Mouse (Mus musculus) intestine, postnatal 0 days (tissue): ENCODE results near the gene Scml4. TPM values are rescaled to one million over a fixed set of nuclear protein-coding genes. Genes with fewer than 3 reads are reported as not detected.

Experiments used
- ATAC-seq: fragments of 200-750 bp; cut with Nextera tagmentation; 2 replicates; pipeline ENCODE4 v1.8.0; 2017; ENCODE audit warnings: mild to moderate bottlenecking, moderate TSS enrichment, moderate library complexity
- H3K27ac ChIP-seq: fragments of 300-500 bp; sonication (generic); 2 replicates; pipeline ENCODE4 v1.5.1; 2014; ENCODE audit warnings: mild to moderate bottlenecking, low read depth, low read length, moderate library complexity
- H3K27me3 ChIP-seq: fragments of 300-500 bp; sonication (generic); replicated peaks from 2 replicates; pipeline ENCODE4 v1.6.1; 2014; ENCODE audit warnings: low read length, mixed read lengths; ENCODE audit not compliant: control insufficient read depth, insufficient read depth
- H3K36me3 ChIP-seq: fragments of 300-500 bp; sonication (generic); 2 replicates; pipeline ENCODE4 v1.6.1; 2014; ENCODE audit warnings: mild to moderate bottlenecking, moderate library complexity; ENCODE audit not compliant: control insufficient read depth, insufficient read depth
- H3K4me1 ChIP-seq: fragments of 300-500 bp; sonication (generic); replicated peaks from 2 replicates; pipeline ENCODE4 v1.6.1; 2014; ENCODE audit warnings: antibody characterized with exemption, low read length, mixed read lengths; ENCODE audit not compliant: control insufficient read depth, insufficient read depth
- H3K4me2 ChIP-seq: fragments of 300-500 bp; sonication (generic); replicated peaks from 2 replicates; pipeline ENCODE4 v1.6.1; 2014; ENCODE audit warnings: low read depth, mild to moderate bottlenecking, moderate library complexity
- H3K4me3 ChIP-seq: fragments of 300-500 bp; sonication (generic); 2 replicates; pipeline ENCODE4 v1.5.1; 2014; ENCODE audit warnings: low read depth, low read length
- H3K9ac ChIP-seq: fragments of 300-500 bp; sonication (generic); 2 replicates; pipeline ENCODE4 v1.6.1; 2014; ENCODE audit warnings: mild to moderate bottlenecking, low read depth, low read length
- H3K9me3 ChIP-seq: fragments of 300-500 bp; sonication (generic); 2 replicates; pipeline ENCODE4 v1.6.1; 2016; ENCODE audit warnings: mixed run types; ENCODE audit not compliant: control insufficient read depth
- CTCF ChIP-seq: sonication (generic); IDR thresholded peaks from 2 replicates; pipeline ENCODE4 v1.5.1; 2016; ENCODE audit warnings: low read depth, mild to moderate bottlenecking, control low read depth, antibody characterized with exemption, moderate library complexity
- WGBS: fragments of 180-500 bp; shearing (Covaris S2); extraction: QIAGEN DNeasy Blood & Tissue Kit; methylation state at CpG from one replicate; pipeline ENCODE4 v1.1.7; 2014; 5-methylcytosine and 5-hydroxymethylcytosine counted together
- polyA plus RNA-seq: library from polyadenylated mRNA; unstranded; fragments of >200 nt; fragmentation: Nextera tagmentation; extraction: Ambion mirVana; gene quantifications from 2 replicates; pipeline ENCODE4 v1.2.1, GENCODE M21; 2015

The Scml4 gene
- polyA plus RNA-seq, 1 experiment from 2014 or later: 13.0 TPM

DNA sequence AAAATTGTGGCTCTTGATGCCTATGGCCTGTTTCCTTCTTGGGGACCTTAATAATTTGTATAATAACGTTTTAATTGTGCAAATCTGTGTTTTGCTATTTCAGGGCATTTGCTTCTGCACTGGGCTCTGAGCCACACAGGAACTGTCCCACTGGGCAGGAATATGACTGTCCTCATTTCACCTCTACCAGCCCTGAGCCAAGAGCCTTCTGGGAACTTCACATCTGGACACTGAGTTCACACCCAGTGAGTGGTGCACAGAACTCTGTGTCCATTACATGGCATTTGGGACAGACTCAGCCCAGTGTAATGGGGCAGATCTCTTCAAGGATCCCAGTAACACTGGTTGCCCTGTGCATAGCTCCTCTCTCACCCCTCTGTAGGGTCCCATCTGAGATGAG lies 16.8 kb upstream of the Scml4 start:
- Histone ChIP-seq H3K9me3 (no peaks in the 10 kb centered on the region), H3K4me3 (no peak overlapping the region), H3K36me3 (no peaks in the 10 kb centered on the region), H3K4me1 (no peaks in the 10 kb centered on the region; the same call in 1 of the 2 replicates), H3K4me2 (no peak overlapping the region), H3K27ac (no peak overlapping the region), H3K27me3 (no peaks in the 10 kb centered on the region), H3K9ac (no peak overlapping the region)
- 73% methylated on average over 1 of the region's 1 CpGs for WGBS
- ATAC-seq: no peak
- TF ChIP-seq CTCF: no peak

- Histone ChIP-seq H3K4me3 (no peak overlapping the region), H3K27me3 (no peaks in the 10 kb centered on the region), H3K4me1 (no peaks in the 10 kb centered on the region; the same call in 1 of the 2 replicates), H3K9me3 (no peaks in the 10 kb centered on the region), H3K9ac (no peak overlapping the region), H3K27ac (no peak overlapping the region), H3K36me3 (no peaks in the 10 kb centered on the region), H3K4me2 (no peak overlapping the region)
- no peak for TF ChIP-seq CTCF
- 38% methylated on average over 1 of the region's 1 CpGs for WGBS
- no peak for ATAC-seq
Observed at GRCm38 (mm10) chr10:42845480-42845879, 14.7 kb upstream of the Scml4 start.

DNA sequence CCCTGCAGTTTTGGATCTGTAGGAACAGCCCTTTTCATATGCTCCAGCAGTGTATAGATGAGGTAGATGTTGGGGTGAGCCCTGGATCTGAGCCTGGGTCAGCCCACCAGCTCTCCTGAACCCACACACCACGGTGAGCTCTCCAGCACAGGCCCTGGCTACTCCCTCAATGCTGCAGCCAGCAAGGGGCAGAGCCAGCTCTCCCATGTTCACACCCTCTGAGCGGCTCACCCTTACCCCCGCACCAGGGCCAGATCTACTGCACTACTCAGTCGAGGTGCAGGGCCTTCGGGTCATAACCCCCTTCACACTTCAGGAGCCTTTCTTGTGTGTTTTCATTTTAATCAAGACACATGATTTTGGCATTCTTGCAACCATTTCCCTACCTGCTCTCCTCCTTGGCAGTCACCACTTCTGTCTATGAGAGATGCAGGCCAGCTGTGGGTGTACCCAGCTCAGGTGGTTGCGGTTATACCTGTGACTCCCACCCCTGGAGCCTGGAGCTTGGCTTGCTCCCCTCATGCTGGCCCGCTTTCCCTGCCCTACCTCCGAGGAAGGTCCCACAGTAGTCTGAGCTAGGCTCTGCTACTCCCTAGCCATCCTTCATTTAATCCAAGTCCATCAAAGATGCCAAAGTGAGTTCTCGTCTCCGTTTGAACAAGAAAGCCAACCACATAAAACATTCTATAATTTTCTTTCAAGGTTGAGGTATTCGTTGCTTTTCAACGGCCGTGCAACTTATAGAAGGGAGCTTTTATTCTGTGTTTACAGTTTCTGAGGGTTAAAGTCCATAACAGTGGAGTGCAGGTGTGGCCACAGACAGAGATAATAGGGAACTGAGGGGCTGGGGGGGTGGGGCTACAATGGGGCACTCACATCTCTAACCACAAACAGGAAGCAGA lies 11.7 kb upstream of the Scml4 start:
- H3K4me3 ChIP-seq: no peak overlapping the region
- no peaks in the 10 kb centered on the region for H3K9me3 ChIP-seq
- 45% methylated on average over 13 of the region's 13 CpGs for WGBS
- peak; percentile 88 for ATAC-seq
- peak overlapping the region; percentile 49 for H3K4me2 ChIP-seq
- H3K27me3 ChIP-seq: no peaks in the 10 kb centered on the region
- TF ChIP-seq CTCF: no peak
- no peaks in the 10 kb centered on the region for H3K4me1 ChIP-seq
- H3K27ac ChIP-seq: peak overlapping the region; percentile 79
- no peaks in the 10 kb centered on the region for H3K36me3 ChIP-seq
- no peak overlapping the region for H3K9ac ChIP-seq

DNA sequence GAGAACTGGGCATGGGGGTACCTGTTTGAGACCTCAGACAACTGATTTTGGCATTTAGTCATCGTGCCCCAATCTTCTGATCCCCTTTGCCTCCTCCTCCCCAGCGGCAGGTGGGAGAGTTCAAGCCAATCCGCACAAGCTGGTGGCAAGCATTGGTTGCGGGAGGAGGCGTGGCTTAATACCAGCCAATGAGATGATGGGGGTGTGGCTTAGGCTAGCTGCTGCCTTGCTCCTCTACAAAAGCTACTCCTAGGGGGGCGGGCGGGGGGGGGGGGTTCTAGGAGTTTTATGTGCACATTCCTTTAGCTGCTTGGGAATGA lies 11.1 kb upstream of the Scml4 start:
- H3K4me3 ChIP-seq: no peak overlapping the region
- 80% methylated on average over 7 of the region's 7 CpGs for WGBS
- H3K9ac ChIP-seq: no peak overlapping the region
- no peaks in the 10 kb centered on the region for H3K4me1 ChIP-seq
- ATAC-seq: peak; percentile 89
- H3K4me2 ChIP-seq: peak overlapping the region; percentile 49
- H3K27me3 ChIP-seq: no peaks in the 10 kb centered on the region
- no peaks in the 10 kb centered on the region for H3K36me3 ChIP-seq
- no peaks in the 10 kb centered on the region for H3K9me3 ChIP-seq
- peak overlapping the region; percentile 79 for H3K27ac ChIP-seq
- no peak for TF ChIP-seq CTCF

GRCm38 (mm10) chr10:42854838-42855237 lies 5.3 kb upstream of the Scml4 start:
- Histone ChIP-seq H3K4me1 (no peaks in the 10 kb centered on the region), H3K27me3 (no peaks in the 10 kb centered on the region), H3K9me3 (no peaks in the 10 kb centered on the region), H3K4me2 (no peak overlapping the region), H3K4me3 (no peak overlapping the region), H3K9ac (no peak overlapping the region), H3K27ac (no peak overlapping the region; the same call in 1 of the 2 replicates), H3K36me3 (no peaks in the 10 kb centered on the region)
- 59% methylated on average over 4 of the region's 4 CpGs for WGBS
- ATAC-seq: no peak
- no peak for TF ChIP-seq CTCF

- Histone ChIP-seq H3K4me2 (no peak overlapping the region), H3K36me3 (no peaks in the 10 kb centered on the region), H3K4me1 (no peaks in the 10 kb centered on the region), H3K4me3 (no peak overlapping the region), H3K9ac (no peak overlapping the region), H3K27me3 (no peaks in the 10 kb centered on the region), H3K9me3 (no peaks in the 10 kb centered on the region), H3K27ac (no peak overlapping the region; the same call in 1 of the 2 replicates)
- no peak for ATAC-seq
- no peak for TF ChIP-seq CTCF
- WGBS: 43% methylated on average over 5 of the region's 5 CpGs
Observed at GRCm38 (mm10) chr10:42855250-42855649, 4.9 kb upstream of the Scml4 start.
